Mouse (Mus musculus) MEL (cell line): ENCODE measurements around the gene Zbtb7a. TPM values are rescaled to one million over a fixed set of nuclear protein-coding genes. Genes with fewer than 3 reads are reported as not detected.

Experiments
- DNase-seq: peaks from one replicate; pipeline ENCODE4 v3.0.0; 2011; ENCODE audit warnings: low read depth, low spot score
- H3K27ac ChIP-seq: 2 replicates; pipeline ENCODE4 v1.5.1; 2012; ENCODE audit warnings: low read depth, mild to moderate bottlenecking, control low read depth, low read length, moderate library complexity; ENCODE audit not compliant: control insufficient read depth
- H3K27me3 ChIP-seq, 2 experiments: fragments of 150-350 bp in 1 of 2; sonication (generic) in 1 of 2; 2 replicates each; pipeline ENCODE4 v1.6.1; 2012; ENCODE audit warnings: low read length in 2 of 2, mild to moderate bottlenecking in 2 of 2, improper control_type of control experiment in 1 of 2, moderate library complexity in 1 of 2; ENCODE audit not compliant: insufficient read depth in 2 of 2, control insufficient read depth in 1 of 2
- H3K36me3 ChIP-seq, 2 experiments: 2 replicates each; pipeline ENCODE4 v1.6.1; 2012 to 2014; ENCODE audit warnings: low read length in 2 of 2, improper control_type of control experiment in 1 of 2, inconsistent platforms in 1 of 2, mild to moderate bottlenecking in 1 of 2; ENCODE audit not compliant: insufficient read depth in 2 of 2, control insufficient read depth in 1 of 2
- H3K4me1 ChIP-seq, 2 experiments: fragments of 150-350 bp in 1 of 2; sonication (generic) in 1 of 2; 2 replicates each; pipeline ENCODE4 v1.6.1; 2012; ENCODE audit warnings: low read length in 2 of 2, improper control_type of control experiment in 1 of 2, mild to moderate bottlenecking in 1 of 2; ENCODE audit not compliant: insufficient read depth in 2 of 2, control insufficient read depth in 1 of 2
- H3K4me3 ChIP-seq, 2 experiments: fragments of 150-350 bp in 1 of 2; sonication (generic) in 1 of 2; 2 replicates each; pipeline ENCODE4 v1.5.1; 2012; ENCODE audit warnings: low read depth in 2 of 2, low read length in 2 of 2, mild to moderate bottlenecking in 2 of 2, moderate library complexity in 2 of 2, control low read depth in 1 of 2, improper control_type of control experiment in 1 of 2; ENCODE audit not compliant: control insufficient read depth in 1 of 2, insufficient read depth in 1 of 2
- H3K79me2 ChIP-seq: 2 replicates; pipeline ENCODE4 v1.6.1; 2012; ENCODE audit warnings: mild to moderate bottlenecking, low read length, moderate library complexity; ENCODE audit not compliant: control insufficient read depth, poor library complexity, insufficient read depth
- H3K9ac ChIP-seq: 2 replicates; pipeline ENCODE4 v1.6.1; 2012; ENCODE audit warnings: low read depth, mild to moderate bottlenecking, control low read depth, low read length, moderate library complexity; ENCODE audit not compliant: control insufficient read depth, poor library complexity, severe bottlenecking
- H3K9me3 ChIP-seq: fragments of 150-350 bp; sonication (generic); replicated peaks from 2 replicates; pipeline ENCODE4 v1.6.1; 2012; ENCODE audit warnings: mild to moderate bottlenecking, low read length, improper control_type of control experiment, moderate library complexity; ENCODE audit not compliant: insufficient read depth
- BHLHE40 ChIP-seq: IDR thresholded peaks from 2 replicates; pipeline ENCODE4 v1.6.1; 2012; ENCODE audit warnings: low read depth, mild to moderate bottlenecking, inconsistent platforms, low read length, improper control_type of control experiment, borderline replicate concordance
- CTCF ChIP-seq, 3 experiments: IDR thresholded peaks in 2 of 3; conservative IDR thresholded peaks in 1 of 3; 2 replicates each; pipeline ENCODE4 v1.5.1; 2011 to 2012; ENCODE audit warnings: low read length in 3 of 3, low read depth in 2 of 3, mild to moderate bottlenecking in 2 of 3, improper control_type of control experiment in 1 of 3, inconsistent platforms in 1 of 3, mixed read lengths in 1 of 3, moderate library complexity in 1 of 3; ENCODE audit not compliant: control insufficient read depth in 1 of 3, insufficient read depth in 1 of 3, poor library complexity in 1 of 3, severe bottlenecking in 1 of 3
- GABPA ChIP-seq: IDR thresholded peaks from 2 replicates; pipeline ENCODE4 v1.6.1; 2012; ENCODE audit warnings: low read depth, mild to moderate bottlenecking, inconsistent platforms, low read length, improper control_type of control experiment, moderate library complexity
- GATA1 ChIP-seq: IDR thresholded peaks from 2 replicates; pipeline ENCODE4 v1.6.1; 2011; ENCODE audit warnings: low read depth, low read length, improper control_type of control experiment
- HCFC1 ChIP-seq: IDR thresholded peaks from 2 replicates; pipeline ENCODE4 v1.6.1; 2012; ENCODE audit warnings: low read depth, mild to moderate bottlenecking, inconsistent platforms, low read length, improper control_type of control experiment, moderate library complexity
- JUND ChIP-seq: IDR thresholded peaks from 2 replicates; pipeline ENCODE4 v1.6.1; 2011; ENCODE audit warnings: low read depth, mild to moderate bottlenecking, improper control_type of control experiment, low read length
- KAT2A ChIP-seq: conservative IDR thresholded peaks from 2 replicates; pipeline ENCODE4 v1.6.1; 2012; ENCODE audit warnings: low read depth, low read length, improper control_type of control experiment, inconsistent platforms
- MAFK ChIP-seq: IDR thresholded peaks from 2 replicates; pipeline ENCODE4 v1.6.1; 2011; ENCODE audit warnings: low read depth, mild to moderate bottlenecking, low read length, improper control_type of control experiment, borderline replicate concordance
- MXI1 ChIP-seq: IDR thresholded peaks from 2 replicates; pipeline ENCODE4 v1.6.1; 2011; ENCODE audit warnings: mild to moderate bottlenecking, low read depth, low read length, improper control_type of control experiment
- MYB ChIP-seq: IDR thresholded peaks from 2 replicates; pipeline ENCODE4 v1.6.1; 2011; ENCODE audit warnings: mild to moderate bottlenecking, low read depth, low read length, improper control_type of control experiment
- MYC ChIP-seq: IDR thresholded peaks from 2 replicates; pipeline ENCODE4 v1.6.1; 2011; ENCODE audit warnings: low read depth, mild to moderate bottlenecking, low read length, improper control_type of control experiment, moderate library complexity
- NRF1 ChIP-seq: IDR thresholded peaks from 2 replicates; pipeline ENCODE4 v1.6.1; 2014; ENCODE audit warnings: low read depth, mild to moderate bottlenecking, inconsistent platforms, low read length, improper control_type of control experiment, moderate library complexity; ENCODE audit not compliant: poor library complexity, insufficient read depth, severe bottlenecking
- POLR2A ChIP-seq, 2 experiments: IDR thresholded peaks; 2 replicates each; pipeline ENCODE4 v1.6.1; 2011 to 2012; ENCODE audit warnings: low read length in 2 of 2, mild to moderate bottlenecking in 2 of 2, control low read depth in 1 of 2, improper control_type of control experiment in 1 of 2, low read depth in 1 of 2, moderate library complexity in 1 of 2; ENCODE audit not compliant: control insufficient read depth in 1 of 2, insufficient read depth in 1 of 2, poor library complexity in 1 of 2
- POLR2AphosphoS5 ChIP-seq: IDR thresholded peaks from 2 replicates; pipeline ENCODE4 v1.6.1; 2012; ENCODE audit warnings: low read depth, borderline replicate concordance, mild to moderate bottlenecking, inconsistent platforms, low read length, moderate library complexity, mixed read lengths
- RAD21 ChIP-seq: IDR thresholded peaks from 2 replicates; pipeline ENCODE4 v1.6.1; 2011; ENCODE audit warnings: mild to moderate bottlenecking, low read depth, low read length, improper control_type of control experiment
- RCOR1 ChIP-seq: IDR thresholded peaks from 2 replicates; pipeline ENCODE4 v1.6.1; 2012; ENCODE audit warnings: low read depth, mild to moderate bottlenecking, inconsistent platforms, low read length, improper control_type of control experiment
- SIN3A ChIP-seq: IDR thresholded peaks from 2 replicates; pipeline ENCODE4 v1.6.1; 2012; ENCODE audit warnings: low read length, improper control_type of control experiment, inconsistent platforms
- SMC3 ChIP-seq: IDR thresholded peaks from 2 replicates; pipeline ENCODE4 v1.6.1; 2011; ENCODE audit warnings: low read depth, low read length, improper control_type of control experiment
- TAL1 ChIP-seq: IDR thresholded peaks from 2 replicates; pipeline ENCODE4 v1.6.1; 2012; ENCODE audit warnings: mild to moderate bottlenecking, inconsistent platforms, low read length, moderate library complexity, mixed read lengths
- TBP ChIP-seq: IDR thresholded peaks from 2 replicates; pipeline ENCODE4 v1.8.0; 2011; ENCODE audit warnings: low read depth, low read length, improper control_type of control experiment
- USF1 ChIP-seq: IDR thresholded peaks from 2 replicates; pipeline ENCODE4 v1.6.1; 2014; ENCODE audit warnings: low read depth, mild to moderate bottlenecking, inconsistent platforms, low read length, improper control_type of control experiment, moderate library complexity
- USF2 ChIP-seq, 2 experiments: IDR thresholded peaks; 2 replicates each; pipeline ENCODE4 v1.6.1; 2011 to 2012; ENCODE audit warnings: improper control_type of control experiment in 2 of 2, low read length in 2 of 2, borderline replicate concordance in 1 of 2, inconsistent platforms in 1 of 2, low read depth in 1 of 2, mild to moderate bottlenecking in 1 of 2; ENCODE audit not compliant: insufficient read depth in 1 of 2
- ZC3H11A ChIP-seq: IDR thresholded peaks from 2 replicates; pipeline ENCODE4 v1.6.1; 2012; ENCODE audit warnings: low read depth, mild to moderate bottlenecking, inconsistent platforms, low read length, improper control_type of control experiment
- ZMIZ1 ChIP-seq: IDR thresholded peaks from 2 replicates; pipeline ENCODE4 v1.6.1; 2012; ENCODE audit warnings: low read depth, mild to moderate bottlenecking, inconsistent platforms, low read length, improper control_type of control experiment, moderate library complexity
- polyA plus RNA-seq, 2 experiments: library from polyadenylated mRNA; stranded (reverse) in 1 of 2; unstranded in 1 of 2; fragments of >175 nt in 1 of 2; fragments of >200 nt in 1 of 2; gene quantifications; 2 replicates each; pipeline versions ENCODE4 v1.2.1 to v1.2.4; 2012; ENCODE audit warnings: low replicate concordance in 2 of 2, low read depth in 1 of 2; ENCODE audit not compliant: insufficient read length in 2 of 2, insufficient read depth in 1 of 2, missing spikeins in 1 of 2
- total RNA-seq: library from RNA; depleted of rRNA; stranded (reverse); fragments of 300-350 nt; gene quantifications from 2 replicates; pipeline ENCODE4 v1.2.3, GENCODE M21; 2012

The Zbtb7a gene
- total and polyA plus RNA-seq, 3 experiments: 25.3 to 45.4 (median 40.6) TPM

DNA sequence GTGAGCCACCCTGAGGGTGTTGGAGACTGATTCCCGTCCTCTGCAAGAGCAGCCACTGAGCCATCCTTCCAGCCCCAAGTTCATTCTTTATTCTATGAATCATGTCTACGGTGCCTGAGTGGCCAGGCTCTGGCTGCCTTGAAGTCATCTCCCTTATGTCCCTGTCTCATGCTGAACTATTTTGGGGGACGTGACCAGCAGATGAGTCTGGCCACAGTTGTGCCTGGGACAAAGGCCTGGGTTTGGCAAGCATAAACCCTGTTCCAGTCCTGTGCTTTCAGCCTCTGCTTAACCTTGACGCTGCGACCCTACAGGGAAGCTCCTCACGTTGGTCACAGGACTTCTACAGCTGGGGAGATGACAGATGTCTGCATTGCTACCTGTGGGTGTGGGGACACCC lies 62.3 kb downstream of the Zbtb7a start:
- TF ChIP-seq POLR2A (IDR thresholded peaks at IDR 0.05; ENCODE audit: control insufficient read depth in 1 of 2, insufficient read depth in 1 of 2, low read depth in 1 of 2, low read length in 2 of 2, poor library complexity in 1 of 2) (no peak), SMC3 (no peak), GABPA (no peak), GATA1 (no peak), HCFC1 (no peak), NRF1 (no peak), RCOR1 (no peak), USF2 (IDR thresholded peaks at IDR 0.05; ENCODE audit: borderline replicate concordance in 1 of 2, insufficient read depth in 1 of 2, low read depth in 1 of 2, low read length in 2 of 2) (no peak), MAFK (no peak), MXI1 (no peak), USF1 (no peak), TBP (no peak), TAL1 (no peak), MYB (no peak), ZMIZ1 (no peak), BHLHE40 (no peak), KAT2A (no peak), SIN3A (no peak)
- DNase-seq: no peak
- Histone ChIP-seq H3K9ac (no peak overlapping the region), H3K79me2 (peaks cover 3% of the 10 kb centered on the region; the same call in 1 of the 2 replicates), H3K27me3 (no peaks in the 10 kb centered on the region), H3K27ac (no peak overlapping the region), H3K4me1 (0 out of 4 replicates have a peak, but pooled peaks cover 0 to 4% of the 10 kb centered on the region in 2 experiments), H3K36me3 (no peaks in the 10 kb centered on the region), H3K4me3 (no peak overlapping the region), H3K9me3 (no peaks in the 10 kb centered on the region)

DNA sequence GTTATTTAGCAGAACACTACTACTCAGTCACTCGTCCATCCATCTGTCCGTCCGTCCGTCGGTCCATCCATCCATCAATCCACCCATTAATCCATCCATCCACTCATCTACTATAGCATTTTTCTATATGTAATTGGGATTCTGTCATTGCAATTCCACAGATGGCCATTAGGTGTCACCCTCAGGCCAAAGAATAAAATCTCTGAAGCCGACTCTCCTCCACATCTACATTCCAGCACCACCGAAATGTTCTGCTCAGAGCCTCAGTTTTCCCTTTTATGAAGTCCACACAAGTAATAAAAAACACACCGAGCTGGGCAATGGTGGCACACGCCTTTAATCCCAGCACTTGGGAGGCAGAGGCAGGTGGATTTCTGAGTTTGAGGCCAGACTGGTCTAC lies 63.2 kb downstream of the Zbtb7a start:
- peak; percentile 79 for DNase-seq
- Histone ChIP-seq H3K79me2 (no peaks in the 10 kb centered on the region), H3K9ac (peak overlapping the region; percentile 37; the same call in 1 of the 2 replicates), H3K4me1 (0 out of 4 replicates have a peak, but pooled peaks cover 0 to 4% of the 10 kb centered on the region in 2 experiments), H3K4me3 (no peak overlapping the region), H3K27ac (no peak overlapping the region), H3K9me3 (no peaks in the 10 kb centered on the region), H3K27me3 (no peaks in the 10 kb centered on the region), H3K36me3 (no peaks in the 10 kb centered on the region; a peak in 1 of 4 replicates)
- TF ChIP-seq BHLHE40 (peak; percentile 45; the same call in 1 of the 2 replicates), MYC (peak; percentile 40; the same call in 1 of the 2 replicates), SIN3A (0 out of 2 replicates have a peak, but pooled peaks have one; percentile 30), POLR2AphosphoS5 (no peak), RAD21 (peak; percentile 97), USF2 (IDR thresholded peaks at IDR 0.05; ENCODE audit: borderline replicate concordance in 1 of 2, insufficient read depth in 1 of 2, low read depth in 1 of 2, low read length in 2 of 2) (no peak), HCFC1 (peak; percentile 30; the same call in 1 of the 2 replicates), ZC3H11A (peak; percentile 85), CTCF (IDR thresholded peaks at IDR 0.05 in 2 of 3, conservative IDR thresholded peaks at IDR 0.05 in 1 of 3; ENCODE audit: control insufficient read depth in 1 of 3, insufficient read depth in 1 of 3, low read depth in 2 of 3, low read length in 3 of 3, poor library complexity in 1 of 3, severe bottlenecking in 1 of 3) (peak; percentile 54 to 97 (median 85)), JUND (0 out of 2 replicates have a peak, but pooled peaks have one; percentile 29), SMC3 (peak; percentile 79)
